Mouse (Mus musculus) heart, embryonic 14.5 days (tissue): Measurements from ENCODE around the gene Dnajc4. TPM values are rescaled to one million over a fixed set of nuclear protein-coding genes. Genes with fewer than 3 reads are reported as not detected.

Experiments
- ATAC-seq: fragments of 200-750 bp; cut with Nextera tagmentation; 2 replicates; pipeline ENCODE4 v1.8.0; 2017; ENCODE audit warnings: low read depth, moderate TSS enrichment; ENCODE audit not compliant: insufficient number of reproducible peaks, insufficient read depth, low FRiP score
- H3K27ac ChIP-seq, 2 experiments: fragments of 200-500 bp in 1 of 2; fragments of 300-500 bp in 1 of 2; sonication (generic) in 1 of 2; replicated peaks in 1 of 2; 2 replicates each; pipeline ENCODE4 v1.5.1; 2012 to 2014; ENCODE audit warnings: low read depth in 2 of 2, low read length in 2 of 2, control low read depth in 1 of 2, mild to moderate bottlenecking in 1 of 2, mixed read lengths in 1 of 2; ENCODE audit not compliant: control insufficient read depth in 1 of 2, insufficient read depth in 1 of 2
- H3K27me3 ChIP-seq: fragments of 300-500 bp; sonication (generic); 2 replicates; pipeline ENCODE4 v1.6.1; 2014; ENCODE audit warnings: mild to moderate bottlenecking, low read length, control low read depth; ENCODE audit not compliant: control insufficient read depth, insufficient read depth
- H3K36me3 ChIP-seq: fragments of 300-500 bp; sonication (generic); 2 replicates; pipeline ENCODE4 v1.6.1; 2014; ENCODE audit warnings: mild to moderate bottlenecking, control low read depth, low read length, mixed read lengths; ENCODE audit not compliant: control insufficient read depth, insufficient read depth
- H3K4me1 ChIP-seq, 2 experiments: fragments of 200-500 bp in 1 of 2; fragments of 300-500 bp in 1 of 2; sonication (generic) in 1 of 2; 2 replicates each; pipeline ENCODE4 v1.6.1; 2012 to 2014; ENCODE audit warnings: low read length in 2 of 2, control low read depth in 1 of 2, mixed read lengths in 1 of 2; ENCODE audit not compliant: control insufficient read depth in 2 of 2, insufficient read depth in 2 of 2
- H3K4me2 ChIP-seq: fragments of 300-500 bp; sonication (generic); 2 replicates; pipeline ENCODE4 v1.6.1; 2014; ENCODE audit warnings: mild to moderate bottlenecking, low read length
- H3K4me3 ChIP-seq, 2 experiments: fragments of 200-500 bp in 1 of 2; fragments of 300-500 bp in 1 of 2; sonication (generic) in 1 of 2; 2 replicates each; pipeline ENCODE4 v1.5.1; 2012 to 2014; ENCODE audit warnings: low read length in 2 of 2, mild to moderate bottlenecking in 2 of 2, control low read depth in 1 of 2, low read depth in 1 of 2, moderate library complexity in 1 of 2; ENCODE audit not compliant: control insufficient read depth in 1 of 2, insufficient read depth in 1 of 2
- H3K9ac ChIP-seq: fragments of 300-500 bp; sonication (generic); 2 replicates; pipeline ENCODE4 v1.6.1; 2014; ENCODE audit warnings: mild to moderate bottlenecking, low read length
- H3K9me3 ChIP-seq: fragments of 300-500 bp; sonication (generic); 2 replicates; pipeline ENCODE4 v1.6.1; 2016; ENCODE audit warnings: low read length, control low read depth; ENCODE audit not compliant: control insufficient read depth
- WGBS: fragments of 180-500 bp; shearing (Covaris S2); extraction: QIAGEN DNeasy Blood & Tissue Kit; methylation state at CpG from one replicate; pipeline ENCODE4 v1.1.7; 2014; 5-methylcytosine and 5-hydroxymethylcytosine counted together
- polyA plus RNA-seq: library from polyadenylated mRNA; unstranded; fragments of >200 nt; fragmentation: Nextera tagmentation; extraction: Ambion mirVana; gene quantifications from 2 replicates; pipeline ENCODE4 v1.2.1, GENCODE M21; 2014

Dnajc4 gene
- polyA plus RNA-seq, 1 experiment from 2014 or later: 40.0 TPM

DNA sequence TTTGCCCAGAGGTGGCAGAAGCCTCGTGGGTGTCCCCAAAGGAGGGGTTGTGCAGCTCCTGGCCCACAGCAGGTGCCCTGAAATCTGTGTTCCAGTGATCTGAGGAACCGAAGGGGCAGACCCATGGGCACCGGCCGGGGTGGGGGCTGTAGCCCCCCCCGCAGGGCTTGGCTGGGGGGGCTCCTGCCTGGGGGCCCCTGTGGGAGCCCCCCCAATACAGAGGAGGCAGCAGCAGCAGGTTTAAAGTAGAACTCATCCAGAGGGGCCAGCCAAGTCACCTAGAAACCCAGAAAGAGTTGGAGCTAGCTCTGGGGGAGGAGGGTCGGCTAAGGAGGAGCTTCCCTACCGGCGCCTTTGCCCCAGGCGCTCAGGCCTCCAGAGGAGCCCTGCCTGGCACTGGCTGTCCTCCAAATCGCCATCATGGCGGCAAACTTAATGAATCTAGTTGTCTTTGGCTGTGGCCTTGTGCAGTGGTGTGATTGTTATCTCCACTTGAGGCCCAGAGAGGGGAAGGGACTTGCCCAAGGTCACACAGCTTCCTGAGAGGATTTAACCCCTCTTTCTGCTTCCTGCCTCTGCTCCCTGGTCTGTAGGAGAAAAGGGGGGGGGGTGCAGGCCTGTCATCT, 21.8 kb downstream of the Dnajc4 start:
- H3K27ac ChIP-seq: peak overlapping the region in 1 of 2 experiments; percentile 42; a peak in 2 of 4 replicates
- peaks cover 10% of the 10 kb centered on the region for H3K36me3 ChIP-seq
- 27% methylated on average over 11 of the region's 11 CpGs for WGBS
- ATAC-seq: no peak
- peak overlapping the region; percentile 70 for H3K4me2 ChIP-seq
- peak overlapping the region; percentile 81 for H3K9ac ChIP-seq
- H3K9me3 ChIP-seq: no peaks in the 10 kb centered on the region
- peaks cover 26 to 40% of the 10 kb centered on the region in 2 experiments for H3K4me1 ChIP-seq
- peak overlapping the region in 1 of 2 experiments; percentile 66; a peak in 2 of 4 replicates for H3K4me3 ChIP-seq
- H3K27me3 ChIP-seq: no peaks in the 10 kb centered on the region

DNA sequence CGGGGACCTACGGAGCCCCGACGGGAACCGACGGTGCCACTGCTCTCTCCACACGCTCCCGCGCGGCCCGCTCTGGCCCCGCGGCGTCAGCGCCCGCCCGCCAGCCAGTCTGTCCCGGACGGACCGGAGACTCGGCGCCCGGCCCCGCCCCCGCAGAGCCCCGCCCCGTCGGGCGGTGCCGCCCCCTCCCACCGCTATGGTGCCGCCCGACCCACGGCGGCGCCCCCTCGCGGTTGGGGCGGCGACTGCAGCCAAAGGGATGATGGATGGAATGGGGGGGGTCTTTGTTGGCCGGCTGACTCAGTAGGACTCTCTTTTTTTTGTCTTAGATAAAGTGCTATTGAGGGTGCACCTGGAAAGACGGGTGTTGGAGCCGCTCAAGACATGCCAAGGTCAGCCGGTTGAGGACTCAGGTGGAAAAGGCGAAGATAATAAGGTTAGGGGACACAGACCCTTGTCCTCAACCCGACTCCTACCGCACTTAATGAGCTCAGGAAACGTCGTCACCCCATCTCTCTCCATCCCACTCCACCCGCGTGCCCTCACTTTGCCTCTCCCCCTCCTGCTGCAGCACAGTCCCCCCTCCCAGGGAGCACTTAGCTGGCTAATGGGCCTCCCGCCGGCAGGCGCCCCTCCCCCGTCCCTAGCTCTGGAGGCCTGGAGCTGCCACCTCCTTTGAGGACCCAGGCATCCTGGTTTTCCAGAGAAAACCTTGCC, 22.5 kb downstream of the Dnajc4 start:
- H3K27me3 ChIP-seq: no peaks in the 10 kb centered on the region
- peak; percentile 68 for ATAC-seq
- no peaks in the 10 kb centered on the region for H3K9me3 ChIP-seq
- peaks cover 26 to 40% of the 10 kb centered on the region in 2 experiments for H3K4me1 ChIP-seq
- H3K9ac ChIP-seq: peak overlapping the region; percentile 81
- under 1% methylated on average over 44 of the region's 55 CpGs for WGBS
- peak overlapping the region; percentile 66 to 74 for H3K4me3 ChIP-seq
- H3K4me2 ChIP-seq: peak overlapping the region; percentile 70
- H3K27ac ChIP-seq: peak overlapping the region in 1 of 2 experiments; percentile 42; a peak in 2 of 4 replicates
- H3K36me3 ChIP-seq: peaks cover 17% of the 10 kb centered on the region

DNA sequence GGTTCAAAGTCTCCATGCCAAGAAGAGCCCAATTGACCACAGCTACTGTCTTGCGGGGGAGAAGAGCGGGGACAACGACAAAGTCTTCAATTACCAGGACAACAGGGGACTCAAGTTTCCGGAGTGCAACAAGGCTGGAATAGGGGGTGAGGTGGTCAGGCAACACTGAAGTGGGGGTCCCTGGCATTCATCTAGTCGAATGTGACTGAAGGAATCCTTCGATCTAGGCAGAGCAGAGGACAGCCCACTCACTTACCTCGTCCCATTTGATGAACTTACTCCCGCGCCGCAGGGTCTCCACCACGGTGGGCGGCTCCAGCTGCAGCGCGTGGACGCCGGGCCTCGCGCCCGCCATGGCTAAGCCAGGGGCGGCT, 23.1 kb downstream of the Dnajc4 start:
- peak overlapping the region; percentile 81 for H3K9ac ChIP-seq
- H3K36me3 ChIP-seq: peaks cover 23% of the 10 kb centered on the region
- H3K4me1 ChIP-seq: peaks cover 26 to 40% of the 10 kb centered on the region in 2 experiments
- WGBS: under 1% methylated on average over 20 of the region's 20 CpGs
- no peak for ATAC-seq
- H3K27ac ChIP-seq: peak overlapping the region in 1 of 2 experiments; percentile 41; a peak in 2 of 4 replicates
- peak overlapping the region; percentile 70 for H3K4me2 ChIP-seq
- H3K27me3 ChIP-seq: no peaks in the 10 kb centered on the region
- H3K9me3 ChIP-seq: no peaks in the 10 kb centered on the region
- peak overlapping the region; percentile 66 to 74 for H3K4me3 ChIP-seq

DNA sequence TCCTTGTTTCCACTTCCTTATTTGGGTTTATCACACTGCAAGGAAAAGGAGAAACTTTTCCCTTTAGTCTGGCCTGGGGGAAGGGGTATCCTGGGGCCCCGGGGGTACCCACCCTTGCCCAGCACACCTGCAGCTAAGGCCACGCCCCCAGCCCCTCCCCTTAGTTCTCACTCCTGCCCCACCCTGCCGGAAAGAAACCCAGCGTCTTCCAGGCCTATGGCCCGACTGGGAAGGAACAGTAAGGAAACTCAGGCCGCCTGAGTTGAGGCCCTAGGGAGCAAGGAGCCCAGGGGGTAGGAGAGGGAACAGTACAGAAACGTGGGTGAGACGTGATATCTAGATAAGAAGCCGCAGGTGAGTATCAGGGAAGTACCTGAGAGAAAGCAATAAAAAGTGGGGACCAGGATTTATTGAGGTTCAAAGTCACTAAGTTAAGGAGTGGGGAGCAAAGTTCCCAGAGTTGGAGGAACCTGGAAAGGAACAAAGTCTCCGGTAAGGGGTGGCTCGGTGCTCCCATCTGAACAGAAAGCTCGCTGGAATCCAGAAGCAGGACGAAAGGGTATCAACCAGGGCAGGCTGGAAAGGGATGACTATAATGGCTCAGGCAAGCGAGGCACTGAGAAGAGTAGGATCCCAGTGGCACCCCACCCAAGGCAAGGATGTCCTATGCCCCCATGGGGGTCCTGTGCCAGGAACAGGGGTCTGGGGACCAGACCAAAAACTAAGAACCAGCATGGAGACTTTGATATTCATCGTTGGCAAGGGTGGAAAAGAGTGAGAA, 23.7 kb downstream of the Dnajc4 start:
- 11% methylated on average over 15 of the region's 15 CpGs for WGBS
- Histone ChIP-seq H3K9me3 (no peaks in the 10 kb centered on the region), H3K4me2 (peak overlapping the region; percentile 70), H3K27ac (peak overlapping the region in 1 of 2 experiments; percentile 41; a peak in 2 of 4 replicates), H3K4me1 (peaks cover 26 to 35% of the 10 kb centered on the region in 2 experiments), H3K36me3 (peaks cover 29% of the 10 kb centered on the region), H3K9ac (peak overlapping the region; percentile 81), H3K27me3 (no peaks in the 10 kb centered on the region), H3K4me3 (peak overlapping the region; percentile 66 to 74)
- ATAC-seq: no peak

DNA sequence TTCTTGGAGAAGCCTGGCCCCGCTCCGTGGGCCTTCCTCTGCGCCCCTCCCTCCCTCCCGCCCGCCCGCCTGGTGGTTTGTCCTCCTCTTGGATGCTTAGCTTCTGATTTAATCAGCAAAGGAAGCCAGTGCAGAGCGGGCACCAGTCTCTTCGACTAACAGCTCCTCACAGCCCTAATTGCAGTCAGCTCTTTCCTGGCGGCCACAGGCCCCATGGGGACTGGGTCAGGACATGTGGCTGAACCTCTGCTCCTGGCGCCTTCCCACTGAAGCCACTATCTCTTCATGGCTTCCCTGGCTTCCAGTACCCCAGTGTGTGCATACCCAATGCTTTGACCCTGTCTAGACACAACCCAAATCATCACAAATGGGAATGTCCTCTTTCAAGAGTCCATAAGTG, 35.9 kb downstream of the Dnajc4 start:
- WGBS: 79% methylated on average over 10 of the region's 10 CpGs
- peaks cover 63% of the 10 kb centered on the region for H3K36me3 ChIP-seq

DNA sequence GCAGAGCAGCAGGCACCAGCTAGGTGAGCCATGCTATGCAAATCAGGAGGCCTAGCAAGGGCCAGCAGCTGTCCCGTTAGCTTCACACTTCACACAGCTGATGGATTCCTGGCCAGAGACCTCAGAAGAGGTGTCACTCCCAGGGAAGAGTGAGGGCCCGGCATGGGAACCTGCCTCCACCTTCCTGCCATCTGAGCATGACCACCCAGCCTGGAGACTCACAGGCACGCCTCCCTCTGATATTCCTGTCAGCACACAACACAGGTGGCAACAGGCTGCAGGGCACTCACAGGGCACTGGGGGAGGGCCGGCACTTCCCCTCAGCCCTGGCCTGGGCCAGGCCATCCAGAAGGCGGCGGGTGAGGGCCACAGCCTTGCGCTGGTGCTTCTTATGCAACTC, 36.9 kb downstream of the Dnajc4 start:
- no peaks in the 10 kb centered on the region for H3K27me3 ChIP-seq
- H3K36me3 ChIP-seq: peaks cover 60% of the 10 kb centered on the region
- H3K27ac ChIP-seq: peak overlapping the region in 1 of 2 experiments; percentile 61; a peak in 3 of 4 replicates
- peak overlapping the region; percentile 36; the same call in 1 of the 2 replicates for H3K9ac ChIP-seq
- peak; percentile 37 for ATAC-seq
- H3K9me3 ChIP-seq: no peaks in the 10 kb centered on the region
- no peak overlapping the region for H3K4me3 ChIP-seq
- WGBS: 38% methylated on average over 7 of the region's 7 CpGs
- H3K4me2 ChIP-seq: no peak overlapping the region
- H3K4me1 ChIP-seq: peaks cover 25 to 39% of the 10 kb centered on the region in 2 experiments

More for the DNA sequence above, 35.9 kb downstream of the Dnajc4 start:
- peaks cover 25 to 39% of the 10 kb centered on the region in 2 experiments for H3K4me1 ChIP-seq
- H3K27ac ChIP-seq: no peak overlapping the region
- no peak overlapping the region for H3K9ac ChIP-seq
- no peaks in the 10 kb centered on the region for H3K27me3 ChIP-seq
- ATAC-seq: no peak
- H3K4me2 ChIP-seq: no peak overlapping the region
- H3K9me3 ChIP-seq: no peaks in the 10 kb centered on the region
- no peak overlapping the region for H3K4me3 ChIP-seq

DNA sequence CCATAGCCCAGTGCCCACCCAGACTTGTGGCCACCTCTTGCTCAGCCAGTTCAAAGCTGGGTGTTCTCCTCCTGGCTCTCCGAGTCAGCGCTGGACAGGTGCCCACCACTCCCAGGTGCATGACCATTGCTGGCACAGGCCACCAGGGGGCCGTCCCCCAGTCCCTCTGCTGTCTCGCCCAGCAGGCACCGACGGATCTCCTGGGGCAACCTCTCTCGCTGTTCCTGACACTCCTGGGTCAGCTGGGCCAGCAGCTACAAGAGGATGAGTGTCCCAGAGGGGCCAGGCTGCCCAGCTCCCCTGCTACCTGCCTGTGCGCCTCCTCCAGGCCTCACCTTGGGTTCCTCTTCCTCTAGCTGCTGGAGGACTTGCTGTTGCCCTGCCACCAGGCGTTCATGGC, 38.3 kb downstream of the Dnajc4 start:
- ATAC-seq: no peak
- Histone ChIP-seq H3K4me1 (peaks cover 28 to 50% of the 10 kb centered on the region in 2 experiments), H3K27me3 (no peaks in the 10 kb centered on the region), H3K9me3 (no peaks in the 10 kb centered on the region), H3K4me3 (no peak overlapping the region), H3K4me2 (no peak overlapping the region), H3K9ac (no peak overlapping the region), H3K36me3 (peaks cover 46% of the 10 kb centered on the region), H3K27ac (no peak overlapping the region)
- WGBS: 61% methylated on average over 9 of the region's 9 CpGs
